Mouse (Mus musculus) midbrain, embryonic 13.5 days (tissue): Measurements from ENCODE around the gene Hibch. TPM values are rescaled to one million over a fixed set of nuclear protein-coding genes. Genes with fewer than 3 reads are reported as not detected.
"Not testable (repeated sequence)": the region's sequence is repeated elsewhere in the genome, so short reads cannot be mapped to it uniquely, and the experiment has no call there.

ENCODE experiments used
- ATAC-seq: fragments of 200-750 bp; cut with Nextera tagmentation; 2 replicates; pipeline ENCODE4 v1.8.0; 2017; ENCODE audit warnings: mild to moderate bottlenecking, moderate TSS enrichment, moderate library complexity
- H3K27ac ChIP-seq: fragments of 300-500 bp; sonication (generic); 2 replicates; pipeline ENCODE4 v1.5.1; 2015; ENCODE audit warnings: inconsistent platforms, mild to moderate bottlenecking, moderate library complexity
- H3K27me3 ChIP-seq: fragments of 300-500 bp; sonication (generic); 2 replicates; pipeline ENCODE4 v1.6.1; 2015; ENCODE audit warnings: mild to moderate bottlenecking, inconsistent platforms
- H3K36me3 ChIP-seq: fragments of 300-500 bp; sonication (generic); 2 replicates; pipeline ENCODE4 v1.6.1; 2015; ENCODE audit warnings: mild to moderate bottlenecking, inconsistent platforms
- H3K4me1 ChIP-seq: fragments of 300-500 bp; sonication (generic); replicated peaks from 2 replicates; pipeline ENCODE4 v1.6.1; 2015; ENCODE audit warnings: inconsistent platforms
- H3K4me2 ChIP-seq: fragments of 300-500 bp; sonication (generic); replicated peaks from 2 replicates; pipeline ENCODE4 v1.6.1; 2015; ENCODE audit warnings: moderate library complexity, mild to moderate bottlenecking, inconsistent platforms
- H3K4me3 ChIP-seq: fragments of 300-500 bp; sonication (generic); replicated peaks from 2 replicates; pipeline ENCODE4 v1.5.1; 2015; ENCODE audit warnings: mild to moderate bottlenecking, inconsistent platforms
- H3K9ac ChIP-seq: fragments of 300-500 bp; sonication (generic); replicated peaks from 2 replicates; pipeline ENCODE4 v1.6.1; 2015; ENCODE audit warnings: mild to moderate bottlenecking, inconsistent platforms
- H3K9me3 ChIP-seq: fragments of 300-500 bp; sonication (generic); 2 replicates; pipeline ENCODE4 v1.6.1; 2016; ENCODE audit warnings: mild to moderate bottlenecking, inconsistent platforms
- WGBS: fragments of 180-500 bp; shearing (Covaris S2); methylation state at CpG from one replicate; pipeline ENCODE4 v1.1.7; 2015; 5-methylcytosine and 5-hydroxymethylcytosine counted together
- polyA plus RNA-seq: library from polyadenylated mRNA; unstranded; fragments of >200 nt; fragmentation: Nextera tagmentation; extraction: Ambion mirVana; gene quantifications from 2 replicates; pipeline ENCODE4 v1.2.1, GENCODE M21; 2015

Hibch gene
- polyA plus RNA-seq, 1 experiment from 2014 or later = 33.8 TPM

DNA sequence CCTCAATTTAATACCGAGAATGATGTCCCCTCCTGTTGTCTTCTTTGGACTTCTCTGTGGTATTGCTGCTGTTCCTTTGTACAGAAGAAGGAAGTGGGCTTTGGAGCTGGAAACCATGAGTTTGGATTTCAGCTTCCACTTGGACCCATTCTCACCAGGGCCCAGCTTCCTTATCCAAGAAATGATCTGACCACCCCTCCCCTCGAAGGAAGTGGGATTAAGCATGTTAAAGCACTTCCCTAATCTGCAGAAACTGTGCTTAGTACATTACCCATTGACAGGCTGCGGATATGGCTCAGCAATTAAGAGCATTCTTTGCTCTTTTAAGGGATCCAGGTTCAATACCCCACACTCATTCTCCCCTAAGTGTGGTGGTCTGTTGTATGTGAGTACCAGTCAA lies 65.1 kb downstream of the Hibch start:
- no peak for ATAC-seq
- H3K36me3 ChIP-seq = 0 out of 2 replicates have a peak, but pooled peaks cover 6% of the 10 kb centered on the region
- WGBS = 88% methylated on average over 3 of the region's 3 CpGs

DNA sequence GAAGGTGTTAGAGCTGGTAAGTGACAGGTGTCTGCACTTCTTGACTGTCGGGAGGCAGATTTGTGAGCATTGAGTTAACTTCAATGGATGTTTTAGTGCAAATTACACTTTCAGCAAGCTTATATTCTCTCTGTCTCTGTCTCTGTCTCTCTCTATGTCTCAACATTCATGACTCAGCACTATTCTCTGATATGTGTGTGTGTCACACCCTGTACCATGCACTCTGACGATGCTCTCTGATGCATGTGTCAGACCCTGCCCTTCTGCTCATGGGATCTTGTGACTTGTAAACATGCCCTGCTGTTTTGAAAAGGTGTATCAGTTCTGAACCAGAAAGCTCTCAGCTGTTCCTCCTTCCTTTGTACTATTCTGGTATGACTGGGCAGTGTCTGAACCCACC lies 71.9 kb downstream of the Hibch start:
- Histone ChIP-seq H3K9me3 (no peaks in the 10 kb centered on the region), H3K27me3 (no peaks in the 10 kb centered on the region), H3K9ac (no peak overlapping the region), H3K4me2 (no peak overlapping the region), H3K36me3 (0 out of 2 replicates have a peak, but pooled peaks cover 8% of the 10 kb centered on the region), H3K27ac (no peak overlapping the region), H3K4me1 (no peaks in the 10 kb centered on the region), H3K4me3 (no peak overlapping the region)
- 95% methylated on average over 2 of the region's 2 CpGs for WGBS
- no peak for ATAC-seq

More for the DNA sequence above, 65.1 kb downstream of the Hibch start:
- Histone ChIP-seq H3K9me3 (no peaks in the 10 kb centered on the region), H3K27me3 (no peaks in the 10 kb centered on the region), H3K4me3 (no peak overlapping the region), H3K9ac (no peak overlapping the region), H3K4me2 (no peak overlapping the region), H3K27ac (no peak overlapping the region), H3K4me1 (no peaks in the 10 kb centered on the region)

DNA sequence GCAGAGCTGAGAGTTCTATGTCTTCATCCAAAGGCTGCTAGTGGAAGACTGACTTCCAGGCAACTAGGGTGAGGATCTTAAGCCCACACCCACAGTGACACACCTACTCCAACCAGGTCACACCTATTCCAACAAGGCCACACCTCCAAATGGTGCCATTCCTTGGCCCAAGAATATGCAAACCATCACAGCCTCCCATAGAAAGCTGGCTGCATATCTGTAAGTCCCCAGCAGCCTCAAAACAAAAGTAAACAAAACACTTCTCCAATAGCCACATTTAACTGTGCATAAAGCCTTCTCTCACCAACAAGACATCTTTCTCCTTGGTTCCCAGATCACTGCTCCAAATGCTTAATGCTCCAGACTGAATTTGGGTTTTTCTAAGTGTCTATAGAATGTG lies 74.2 kb downstream of the Hibch start:
- H3K27ac ChIP-seq, H3K36me3 ChIP-seq, H3K4me3 ChIP-seq, H3K4me2 ChIP-seq, H3K4me1 ChIP-seq, H3K9ac ChIP-seq, H3K9me3 ChIP-seq, H3K27me3 ChIP-seq, ATAC-seq: not testable (repeated sequence)

DNA sequence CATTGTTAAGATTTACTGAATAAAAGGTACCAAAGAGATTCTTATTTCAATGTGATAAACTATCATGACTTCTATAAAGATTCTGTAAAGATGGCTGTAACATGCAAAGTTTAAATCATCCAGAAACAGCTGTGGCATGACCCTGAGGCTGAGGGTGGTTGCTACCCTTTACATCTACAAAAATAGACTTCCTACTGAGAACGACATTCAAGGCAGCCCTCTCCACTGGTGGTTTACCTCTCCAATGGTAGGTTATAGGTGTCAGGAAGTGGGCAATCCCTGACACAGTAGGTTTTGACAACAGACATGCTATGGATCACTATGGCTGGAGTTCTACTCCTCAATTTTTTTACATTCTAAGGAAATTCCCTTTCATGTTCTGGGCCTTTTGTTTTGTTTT lies 79.8 kb downstream of the Hibch start:
- H3K27me3 ChIP-seq, H3K36me3 ChIP-seq, ATAC-seq, H3K9me3 ChIP-seq, H3K4me2 ChIP-seq, H3K4me3 ChIP-seq, H3K9ac ChIP-seq, H3K4me1 ChIP-seq, H3K27ac ChIP-seq: not testable (repeated sequence)
- WGBS = 75% methylated on average over 1 of the region's 1 CpGs

DNA sequence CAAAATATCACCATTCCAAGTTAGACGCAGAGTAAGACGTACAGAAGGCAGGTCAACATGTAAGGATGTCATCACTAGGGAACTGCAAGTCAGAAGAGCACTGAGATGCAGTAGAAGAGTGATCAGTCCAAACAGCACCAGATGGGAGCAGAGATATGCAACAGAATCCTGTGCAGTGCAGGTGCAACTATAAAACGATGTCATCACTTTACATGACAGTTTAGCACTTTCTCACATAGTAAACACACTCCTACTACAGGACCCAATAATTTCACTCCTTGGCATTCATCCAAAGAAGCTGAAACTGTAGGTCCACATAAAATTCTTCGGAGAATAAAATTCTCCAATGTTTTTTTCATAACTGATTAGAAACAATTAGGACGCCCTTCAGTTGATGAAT lies 89.8 kb downstream of the Hibch start:
- Histone ChIP-seq H3K36me3 (no peaks in the 10 kb centered on the region), H3K9ac (no peak overlapping the region), H3K9me3 (peaks cover 6% of the 10 kb centered on the region; the same call in 1 of the 2 replicates), H3K4me3 (no peak overlapping the region), H3K4me2 (no peak overlapping the region), H3K27me3 (no peaks in the 10 kb centered on the region), H3K4me1 (no peaks in the 10 kb centered on the region), H3K27ac (no peak overlapping the region)
- 93% methylated on average over 5 of the region's 5 CpGs for WGBS
- no peak for ATAC-seq

DNA sequence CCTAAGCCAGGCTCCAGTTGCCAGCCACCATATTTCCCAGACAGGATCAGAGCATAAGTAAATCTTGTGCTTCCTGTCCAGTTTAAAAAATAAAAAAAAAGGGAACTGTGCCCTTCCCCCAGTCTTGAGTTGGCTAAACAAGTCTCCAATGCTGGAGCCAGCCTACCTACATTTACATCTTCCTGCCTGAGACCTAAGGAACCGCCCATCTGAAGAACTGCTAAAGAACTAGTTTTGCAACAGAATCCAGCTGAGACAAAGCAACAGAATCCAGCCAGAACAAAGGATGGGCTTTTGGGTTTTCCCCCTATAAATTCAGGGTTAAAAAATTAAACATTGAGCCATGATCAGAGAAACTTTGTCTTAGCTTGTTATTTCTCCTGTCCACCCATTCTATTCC lies 94.3 kb downstream of the Hibch start:
- WGBS = 94% methylated on average over 1 of the region's 1 CpGs
- no peak overlapping the region for H3K27ac ChIP-seq
- no peak for ATAC-seq
- no peaks in the 10 kb centered on the region for H3K36me3 ChIP-seq
- H3K9ac ChIP-seq = no peak overlapping the region
- no peaks in the 10 kb centered on the region for H3K27me3 ChIP-seq
- no peak overlapping the region for H3K4me3 ChIP-seq
- H3K4me1 ChIP-seq = no peaks in the 10 kb centered on the region
- no peak overlapping the region for H3K4me2 ChIP-seq
- H3K9me3 ChIP-seq = peaks cover 6% of the 10 kb centered on the region; the same call in 1 of the 2 replicates

DNA sequence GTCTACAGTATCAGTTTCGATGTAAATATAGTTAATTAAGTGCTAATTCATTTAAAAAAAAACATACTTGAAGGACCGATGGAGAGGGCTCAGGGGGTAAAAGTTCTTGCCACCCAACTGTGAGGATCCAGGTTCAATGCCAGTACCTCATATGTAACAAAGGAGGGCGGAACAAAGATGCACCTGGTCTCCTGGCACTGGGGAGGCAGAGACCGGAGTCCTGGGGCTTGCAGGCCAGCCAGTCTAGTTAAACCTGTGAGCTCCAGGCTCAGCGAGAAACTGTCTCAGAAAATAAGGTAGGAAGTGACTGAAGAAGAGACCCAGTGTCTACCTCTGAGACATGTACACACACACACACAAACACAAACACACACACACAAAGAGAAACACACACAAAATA lies 103.2 kb downstream of the Hibch start:
- ATAC-seq = no peak
- WGBS = 86% methylated on average over 5 of the region's 5 CpGs

DNA sequence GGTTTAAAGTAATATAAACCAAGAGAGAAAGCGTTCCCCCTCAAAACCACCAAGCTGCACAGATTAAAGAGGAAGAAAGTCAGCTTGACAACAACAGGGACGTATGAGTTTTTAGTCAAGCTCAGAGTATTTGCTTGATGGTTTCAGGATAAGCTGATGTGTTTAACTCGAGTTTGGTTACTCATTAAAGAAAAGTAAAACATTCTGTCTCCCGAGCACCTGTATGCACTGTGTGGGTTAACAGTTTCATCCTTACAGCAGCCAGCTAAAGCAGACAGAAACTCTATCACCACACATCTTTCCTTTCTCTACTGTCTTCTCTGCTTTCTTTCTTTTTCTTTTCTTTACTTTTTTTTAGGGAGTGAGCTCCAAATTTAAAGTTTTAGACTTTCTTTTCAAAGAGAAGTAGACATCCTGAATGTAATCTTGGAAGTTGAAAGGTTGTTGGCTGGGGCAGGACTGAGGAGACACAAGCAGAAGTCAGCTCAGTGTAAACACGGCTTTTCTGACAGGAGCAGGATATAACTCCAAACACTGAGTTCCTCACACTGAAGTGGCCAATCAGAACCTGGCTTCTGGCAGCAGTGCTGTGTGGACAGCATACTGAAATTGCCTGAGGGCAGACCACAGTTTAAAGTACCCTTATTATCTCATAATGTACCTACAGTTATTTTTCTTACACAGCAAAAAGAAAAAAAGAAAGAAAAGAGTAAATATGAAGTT lies 106.6 kb downstream of the Hibch start:
- peaks cover 19% of the 10 kb centered on the region for H3K4me1 ChIP-seq
- 50% methylated on average over 5 of the region's 5 CpGs for WGBS
- H3K27me3 ChIP-seq = no peaks in the 10 kb centered on the region
- H3K27ac ChIP-seq = no peak overlapping the region
- H3K36me3 ChIP-seq = no peaks in the 10 kb centered on the region
- no peak overlapping the region for H3K4me2 ChIP-seq
- H3K4me3 ChIP-seq = no peak overlapping the region
- no peak for ATAC-seq
- no peaks in the 10 kb centered on the region for H3K9me3 ChIP-seq
- H3K9ac ChIP-seq = no peak overlapping the region

More for the DNA sequence above, 103.2 kb downstream of the Hibch start:
- Histone ChIP-seq H3K9me3 (no peaks in the 10 kb centered on the region), H3K36me3 (no peaks in the 10 kb centered on the region), H3K4me2 (no peak overlapping the region), H3K27ac (no peak overlapping the region), H3K4me1 (peaks cover 11% of the 10 kb centered on the region), H3K27me3 (no peaks in the 10 kb centered on the region), H3K9ac (no peak overlapping the region), H3K4me3 (no peak overlapping the region)

DNA sequence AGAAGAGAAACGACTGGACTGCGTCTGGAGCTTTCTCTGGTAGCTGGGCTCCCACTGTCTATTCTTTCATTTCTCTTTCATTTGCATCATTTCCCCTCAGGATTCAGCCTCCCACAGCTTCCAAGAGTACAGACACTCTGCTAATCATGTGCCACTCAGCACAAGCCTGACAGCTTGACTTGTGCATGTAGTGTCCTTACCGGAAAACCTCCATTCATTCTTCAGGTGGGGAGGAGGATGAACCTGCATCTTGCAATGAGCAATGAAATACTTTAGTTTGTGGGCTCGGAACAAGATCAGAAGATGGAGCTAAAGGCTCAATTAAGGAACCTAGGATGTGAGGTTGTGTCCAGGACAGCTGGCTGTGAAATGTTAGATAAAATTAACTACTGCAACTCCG lies 107.4 kb downstream of the Hibch start:
- 4% methylated on average over 5 of the region's 5 CpGs for WGBS
- no peaks in the 10 kb centered on the region for H3K27me3 ChIP-seq
- no peak overlapping the region for H3K27ac ChIP-seq
- ATAC-seq = peak; percentile 54
- peak overlapping the region; percentile 74 for H3K9ac ChIP-seq
- peak overlapping the region; percentile 99 for H3K4me2 ChIP-seq
- H3K4me1 ChIP-seq = peaks cover 19% of the 10 kb centered on the region
- H3K36me3 ChIP-seq = no peaks in the 10 kb centered on the region
- H3K9me3 ChIP-seq = no peaks in the 10 kb centered on the region
- peak overlapping the region; percentile 59 for H3K4me3 ChIP-seq

DNA sequence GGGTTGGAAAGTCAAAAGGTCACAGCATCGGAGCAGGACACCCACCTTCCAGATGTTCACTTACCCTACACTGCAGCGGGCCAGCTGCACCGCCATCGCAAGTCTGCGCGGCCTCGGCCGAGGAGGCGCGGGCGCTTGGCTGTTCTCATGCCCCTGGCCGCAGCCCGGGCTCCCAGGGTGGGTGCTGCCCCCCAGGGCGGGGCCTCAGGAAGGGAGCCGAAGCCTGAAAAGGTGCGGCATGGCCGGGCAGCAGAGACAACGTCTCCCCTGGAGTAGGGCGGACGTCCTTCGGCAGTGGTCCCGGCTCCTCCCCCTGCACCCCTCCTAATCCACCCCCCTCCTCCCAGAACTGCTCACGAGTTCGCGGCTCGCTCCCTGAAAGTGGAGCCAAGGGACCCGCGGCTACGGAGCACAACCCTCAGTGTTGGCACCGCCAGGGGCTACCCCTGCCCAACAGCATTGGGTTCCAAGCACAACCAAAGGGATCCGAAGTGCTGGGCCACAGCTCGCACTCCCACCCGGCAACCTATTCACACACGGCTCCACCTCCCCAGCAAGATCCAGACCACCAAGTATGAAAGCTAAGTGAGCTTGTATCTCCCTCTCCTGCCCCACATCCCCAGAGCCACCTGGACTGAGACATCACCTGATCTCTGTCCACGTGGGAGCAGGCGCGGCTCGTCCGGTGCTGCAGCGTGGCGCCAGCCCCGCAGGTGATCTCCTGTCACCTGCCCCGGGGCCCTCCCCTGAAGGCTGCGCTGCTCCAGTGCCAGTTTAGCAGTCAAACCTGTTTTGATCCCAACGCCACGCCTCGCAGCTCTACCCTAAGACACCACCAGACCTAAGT lies 108.0 kb downstream of the Hibch start:
- under 1% methylated on average over 45 of the region's 47 CpGs for WGBS
- no peak overlapping the region for H3K27ac ChIP-seq
- peak overlapping the region; percentile 59 for H3K4me3 ChIP-seq
- peak overlapping the region; percentile 99 for H3K4me2 ChIP-seq
- ATAC-seq = peak; percentile 85
- H3K36me3 ChIP-seq = no peaks in the 10 kb centered on the region
- no peaks in the 10 kb centered on the region for H3K9me3 ChIP-seq
- peaks cover 19% of the 10 kb centered on the region for H3K4me1 ChIP-seq
- peak overlapping the region; percentile 74 for H3K9ac ChIP-seq
- no peaks in the 10 kb centered on the region for H3K27me3 ChIP-seq

DNA sequence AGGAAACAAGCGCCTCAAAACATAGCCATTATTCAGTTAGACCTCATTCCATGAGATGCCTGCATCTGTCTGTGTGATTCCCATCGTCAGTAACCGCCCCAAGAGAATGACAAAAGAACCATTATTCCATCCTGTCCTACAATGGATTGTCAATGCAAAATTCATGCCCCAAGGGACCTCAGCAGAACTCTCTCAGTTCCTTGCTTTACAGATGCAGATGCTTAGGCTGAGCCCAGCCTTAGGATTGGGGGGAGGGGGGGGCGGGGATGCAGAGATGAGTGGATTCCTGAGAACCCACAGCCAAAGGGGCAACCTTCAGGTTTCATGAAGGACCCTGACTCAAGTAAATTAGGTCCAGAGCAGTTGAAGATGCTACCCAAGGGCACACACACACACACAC lies 108.8 kb downstream of the Hibch start:
- Histone ChIP-seq H3K9ac (no peak overlapping the region), H3K27me3 (no peaks in the 10 kb centered on the region), H3K27ac (no peak overlapping the region), H3K36me3 (no peaks in the 10 kb centered on the region), H3K9me3 (no peaks in the 10 kb centered on the region), H3K4me3 (peak overlapping the region; percentile 59), H3K4me2 (peak overlapping the region; percentile 99), H3K4me1 (peaks cover 19% of the 10 kb centered on the region)
- ATAC-seq = no peak
- WGBS = 5% methylated on average over 4 of the region's 4 CpGs

DNA sequence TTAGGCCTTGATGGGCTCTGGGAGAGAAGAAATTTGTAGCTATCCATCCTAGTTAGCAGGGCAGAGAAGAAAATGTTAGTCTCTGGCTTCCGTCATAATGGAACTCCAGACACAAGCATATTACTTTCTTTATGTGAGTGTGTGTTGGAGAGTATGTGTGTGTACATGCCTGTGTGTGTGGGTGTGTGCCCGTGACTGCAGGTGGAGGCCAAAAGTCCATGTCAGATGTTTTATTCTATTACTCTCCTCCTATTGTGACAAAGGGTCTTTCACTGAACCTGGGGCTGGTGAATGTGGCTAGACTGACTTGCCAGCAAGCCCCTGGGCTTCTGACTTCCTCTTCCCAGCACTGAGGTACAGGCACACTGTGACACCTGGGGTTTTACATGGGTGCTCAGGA lies 109.7 kb downstream of the Hibch start:
- 87% methylated on average over 2 of the region's 2 CpGs for WGBS

More for the DNA sequence above, 109.7 kb downstream of the Hibch start:
- Histone ChIP-seq H3K27ac (no peak overlapping the region), H3K9me3 (no peaks in the 10 kb centered on the region), H3K36me3 (no peaks in the 10 kb centered on the region), H3K9ac (no peak overlapping the region), H3K4me1 (peaks cover 19% of the 10 kb centered on the region), H3K27me3 (no peaks in the 10 kb centered on the region), H3K4me2 (no peak overlapping the region), H3K4me3 (no peak overlapping the region)
- ATAC-seq = no peak
